Mouse (Mus musculus) Patski (cell line): Measurements from ENCODE around the gene Clcf1. TPM values are rescaled to one million over a fixed set of nuclear protein-coding genes. Genes with fewer than 3 reads are reported as not detected.

Experiments used
- ATAC-seq: fragments of 100-300 bp; one replicate; pipeline ENCODE4 v1.8.0; 2021
- CTCF ChIA-PET: fragments of 350-600 bp; sonication (Branson Sonifier 250); formaldehyde crosslinking; loops from one replicate; lab custom pipeline; 2022; ENCODE audit warnings: inconsistent platforms; lab: Charles Lee
- POLR2A ChIA-PET: fragments of 350-600 bp; sonication (Branson Sonifier 250); formaldehyde crosslinking; loops from one replicate; lab custom pipeline; 2022; ENCODE audit warnings: antibody characterized with exemption, inconsistent platforms; lab: Charles Lee
- DNase-seq: peaks from one replicate; pipeline ENCODE4 v3.0.0-alpha.2; 2011; ENCODE audit warnings: low read depth, low spot score
- H3K27me3 ChIP-seq: fragments of 371-371 bp; one replicate; pipeline ENCODE4 v1.5.1; 2021
- CTCF ChIP-seq: fragments of 100-300 bp; IDR thresholded peaks from one replicate; pipeline ENCODE4 v1.5.1; 2021
- in situ Hi-C: fragments of 300-500 bp; cut with MboI; formaldehyde crosslinking; loops from 3 replicates; pipeline ENCODE4 v1.11.1; 2018; ENCODE audit warnings: low pct_unique_long_range_greater_than_20kb, mixed read lengths
- polyA plus RNA-seq: library from polyadenylated mRNA; unstranded; gene quantifications from one replicate; pipeline ENCODE4 v1.2.3, GENCODE M21; 2021

Gene Clcf1
- polyA plus RNA-seq, 1 experiment from 2014 or later, result 122 TPM

GRCm38 (mm10) chr19:4270972-4271371 is 56.9 kb downstream of the Clcf1 start:
- H3K27me3 ChIP-seq, result no peaks in the 10 kb centered on the region
- ATAC-seq, result no peak

More at GRCm38 (mm10) chr19:4270972-4271371, 56.9 kb downstream of the Clcf1 start:
- POLR2A ChIA-PET, result no interaction called here
- in situ Hi-C loops, result no loop called here
- DNase-seq, result no peak
- CTCF ChIA-PET, result interaction anchor here (2.4 kb wide), 1 partner anchor 12 kb away, joined by 8 read pairs; the partner anchor contains the start of gene Ankrd13d
- TF ChIP-seq CTCF, result no peak

Other genes starting within 250 kb of the Clcf1 start
- gene Aldh3b2, start 241.9 kb upstream of the Clcf1 start, polyA plus RNA-seq, result 0.05 TPM
- gene Acy3, start 227.7 kb upstream of the Clcf1 start, polyA plus RNA-seq, result 3.9 TPM
- gene Tbx10, start 221.5 kb upstream of the Clcf1 start, polyA plus RNA-seq, result 0.03 TPM
- 35.1 TPM for gene Nudt8, start 213.7 kb upstream of the Clcf1 start, polyA plus RNA-seq
- 3.1 TPM for gene Gm49405, start 213.6 kb upstream of the Clcf1 start, polyA plus RNA-seq
- 7.1 TPM for gene Doc2g, start 210.9 kb upstream of the Clcf1 start, polyA plus RNA-seq
- gene Ndufv1, start 201.4 kb upstream of the Clcf1 start, polyA plus RNA-seq, result 231 TPM
- 1,288 TPM for gene Gstp1, start 176.3 kb upstream of the Clcf1 start, polyA plus RNA-seq
- 379 TPM for gene Gstp2, start 168.2 kb upstream of the Clcf1 start, polyA plus RNA-seq
- not detected for gene Gstp3, start 154.7 kb upstream of the Clcf1 start, polyA plus RNA-seq
- gene Cabp2, start 132.7 kb upstream of the Clcf1 start, polyA plus RNA-seq, result not detected
- 93.8 TPM for gene Cdk2ap2, start 117.1 kb upstream of the Clcf1 start, polyA plus RNA-seq
- 109 TPM for gene Pitpnm1, start 114.2 kb upstream of the Clcf1 start, polyA plus RNA-seq
- gene Aip, start 88.4 kb upstream of the Clcf1 start, polyA plus RNA-seq, result 149 TPM
- gene Gpr152, start 74.5 kb upstream of the Clcf1 start, polyA plus RNA-seq, result not detected
- 0.17 TPM for gene Cabp4, start 70.2 kb upstream of the Clcf1 start, polyA plus RNA-seq
- 321 TPM for gene Coro1b, start 65.6 kb upstream of the Clcf1 start, polyA plus RNA-seq
- gene Ptprcap, start 60.6 kb upstream of the Clcf1 start, polyA plus RNA-seq, result 0.62 TPM
- 43.0 TPM for gene Rps6kb2, start 50.9 kb upstream of the Clcf1 start, polyA plus RNA-seq
- 13.7 TPM for gene Carns1, start 38.8 kb upstream of the Clcf1 start, polyA plus RNA-seq
- gene Tbc1d10c, start 23.0 kb upstream of the Clcf1 start, polyA plus RNA-seq, result 1.9 TPM
- 674 TPM for gene Ppp1ca, start 22.2 kb upstream of the Clcf1 start, polyA plus RNA-seq
- gene Rad9a, start 12.6 kb upstream of the Clcf1 start, polyA plus RNA-seq, result 33.9 TPM
- 0.62 TPM for gene AC109138.7, start 119 bp downstream of the Clcf1 start, polyA plus RNA-seq
- 49.5 TPM for gene Pold4, start 17.7 kb downstream of the Clcf1 start, polyA plus RNA-seq
- 71.3 TPM for gene Ssh3, start 54.9 kb downstream of the Clcf1 start, polyA plus RNA-seq
- 25.8 TPM for gene Ankrd13d, start 68.9 kb downstream of the Clcf1 start, polyA plus RNA-seq
- 74.9 TPM for gene Grk2, start 92.0 kb downstream of the Clcf1 start, polyA plus RNA-seq
- gene Kdm2a, start 184.0 kb downstream of the Clcf1 start, polyA plus RNA-seq, result 79.6 TPM
- 108 TPM for gene Rhod, start 225.2 kb downstream of the Clcf1 start, polyA plus RNA-seq